Mouse (Mus musculus): ENCODE results near the gene Tmtc4. TPM values are rescaled to one million over a fixed set of nuclear protein-coding genes. Genes with fewer than 3 reads are reported as not detected.

Tmtc4 gene
- polyA plus RNA-seq, 1 experiment from 2014 or later: 39.8 TPM

DNA sequence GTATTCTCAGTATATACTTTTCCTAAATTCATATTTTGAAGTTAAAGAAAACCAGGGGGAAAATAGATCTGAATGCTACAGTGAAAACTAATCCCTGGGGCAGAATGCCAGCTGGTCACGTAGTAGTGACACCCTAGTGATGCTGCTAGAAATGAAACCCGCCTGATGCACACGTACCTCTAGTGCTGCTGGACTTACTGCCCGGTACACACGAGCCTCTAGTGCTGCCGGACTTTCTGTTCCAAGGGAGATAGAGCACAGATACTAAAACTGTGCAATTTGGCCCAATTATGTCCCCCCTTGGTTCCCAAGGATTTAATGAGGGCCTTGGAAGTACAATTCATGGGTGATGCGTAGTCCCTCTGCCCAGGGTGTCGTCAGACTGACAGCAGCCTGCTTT, 108.8 kb downstream of the Tmtc4 start:
- Histone ChIP-seq H3K4me3 (ENCODE audit: low read depth, low read length) (no peak overlapping the region), H3K9ac (ENCODE audit: low read length) (no peak overlapping the region), H3K27ac (ENCODE audit: low read depth, low read length) (no peak overlapping the region), H3K4me1 (ENCODE audit: control insufficient read depth, insufficient read depth, low read length) (no peaks in the 10 kb centered on the region; the same call in 1 of the 2 replicates), H3K4me2 (no peak overlapping the region), H3K27me3 (ENCODE audit: control insufficient read depth, insufficient read depth, low read length) (no peaks in the 10 kb centered on the region), H3K36me3 (ENCODE audit: control insufficient read depth, insufficient read depth, low read length) (no peaks in the 10 kb centered on the region), H3K9me3 (ENCODE audit: control insufficient read depth, low read length) (no peaks in the 10 kb centered on the region)
- 65% methylated on average over 8 of the region's 8 CpGs for WGBS
- ATAC-seq (ENCODE audit: low FRiP score) (no peak), DNase-seq (ENCODE audit: low spot score, missing footprints) (no peak)

DNA sequence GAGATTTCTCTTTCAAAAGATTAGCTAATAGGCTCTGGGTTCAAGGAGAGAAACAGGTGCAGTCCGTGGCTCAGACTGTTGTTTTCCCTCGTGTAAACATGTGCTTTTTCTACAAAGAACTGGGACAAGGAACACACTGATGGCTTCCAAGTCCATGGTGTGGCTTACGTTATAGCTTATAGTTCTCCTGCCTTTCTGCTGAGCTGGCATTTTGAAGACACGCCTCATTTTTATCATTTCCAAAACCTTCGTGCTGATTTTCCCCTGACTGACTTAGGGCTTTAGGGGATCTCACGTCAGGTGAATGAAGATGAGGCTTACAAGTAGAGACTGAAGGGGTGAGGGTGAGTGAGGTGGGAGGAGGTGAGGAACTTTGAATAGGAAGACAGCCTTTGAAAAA, 111.2 kb downstream of the Tmtc4 start:
- WGBS: 87% methylated on average over 6 of the region's 6 CpGs
- Histone ChIP-seq H3K27ac (ENCODE audit: low read depth, low read length) (no peak overlapping the region), H3K9ac (ENCODE audit: low read length) (no peak overlapping the region), H3K9me3 (ENCODE audit: control insufficient read depth, low read length) (no peaks in the 10 kb centered on the region), H3K4me2 (no peak overlapping the region), H3K27me3 (ENCODE audit: control insufficient read depth, insufficient read depth, low read length) (no peaks in the 10 kb centered on the region), H3K4me1 (ENCODE audit: control insufficient read depth, insufficient read depth, low read length) (no peaks in the 10 kb centered on the region; the same call in 1 of the 2 replicates), H3K4me3 (ENCODE audit: low read depth, low read length) (no peak overlapping the region), H3K36me3 (ENCODE audit: control insufficient read depth, insufficient read depth, low read length) (no peaks in the 10 kb centered on the region)
- DNase-seq (ENCODE audit: low spot score, missing footprints) (no peak), ATAC-seq (ENCODE audit: low FRiP score) (no peak)

DNA sequence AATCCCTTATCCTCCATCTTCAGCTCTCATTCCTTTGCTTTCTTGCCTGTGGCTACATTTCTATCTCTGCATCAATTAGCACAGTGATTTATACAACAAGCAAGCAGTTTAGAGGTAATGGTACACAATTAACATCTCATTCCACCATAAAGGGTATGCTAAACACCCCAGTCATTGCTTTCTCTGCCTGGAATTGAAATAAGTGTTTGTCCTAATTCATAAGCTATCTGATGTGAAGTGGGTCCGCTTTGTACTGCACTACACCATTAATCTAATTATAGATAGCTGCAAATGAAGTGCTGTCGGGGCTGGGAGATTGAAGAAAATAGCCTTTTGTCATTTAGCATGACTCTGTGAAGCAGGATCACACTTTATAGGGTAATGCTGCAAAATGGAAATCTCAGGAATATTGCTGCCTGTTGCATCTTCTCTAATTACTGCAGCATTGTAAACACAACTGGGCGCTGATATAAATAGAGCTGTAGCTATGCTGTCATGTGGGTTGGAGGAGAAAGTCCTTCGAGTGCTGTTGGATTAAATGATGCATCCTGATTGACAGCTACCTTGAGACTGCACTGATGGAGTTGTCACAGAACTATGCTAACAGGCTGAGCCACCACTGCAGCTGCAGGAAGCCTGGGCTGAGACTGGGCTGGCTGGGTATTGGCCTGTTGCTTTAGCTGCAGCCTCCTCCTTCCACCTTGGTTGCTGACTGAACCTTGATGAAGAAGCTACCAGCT, 111.8 kb downstream of the Tmtc4 start:
- no peak for ATAC-seq (ENCODE audit: low FRiP score)

DNA sequence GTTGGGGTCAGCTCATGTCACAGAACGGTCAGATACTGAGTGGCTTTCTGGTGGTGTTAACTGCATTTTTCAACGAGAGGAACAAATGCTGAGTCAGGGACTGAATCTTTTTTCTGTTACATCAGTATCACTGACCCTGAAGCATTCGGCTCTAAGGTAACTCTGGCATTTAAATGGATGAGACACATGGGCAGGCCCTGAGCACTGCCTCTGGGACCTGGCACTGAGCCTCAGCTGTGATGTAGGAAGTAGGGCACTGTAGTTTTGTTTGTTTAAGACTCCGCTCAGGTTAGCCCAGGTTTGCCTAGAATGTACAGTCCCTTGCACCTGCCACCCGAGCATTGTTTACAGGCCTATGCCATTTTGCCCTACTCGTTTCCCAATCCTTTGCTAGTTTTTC, 114.0 kb downstream of the Tmtc4 start:
- Histone ChIP-seq H3K27ac (ENCODE audit: low read depth, low read length) (no peak overlapping the region), H3K9ac (ENCODE audit: low read length) (no peak overlapping the region), H3K27me3 (ENCODE audit: control insufficient read depth, insufficient read depth, low read length) (no peaks in the 10 kb centered on the region), H3K36me3 (ENCODE audit: control insufficient read depth, insufficient read depth, low read length) (no peaks in the 10 kb centered on the region), H3K4me1 (ENCODE audit: control insufficient read depth, insufficient read depth, low read length) (no peaks in the 10 kb centered on the region; the same call in 1 of the 2 replicates), H3K4me2 (no peak overlapping the region), H3K4me3 (ENCODE audit: low read depth, low read length) (no peak overlapping the region), H3K9me3 (ENCODE audit: control insufficient read depth, low read length) (no peaks in the 10 kb centered on the region)
- 82% methylated on average over 6 of the region's 6 CpGs for WGBS
- DNase-seq (ENCODE audit: low spot score, missing footprints) (no peak), ATAC-seq (ENCODE audit: low FRiP score) (no peak)

More for the DNA sequence above, 111.8 kb downstream of the Tmtc4 start:
- H3K27ac ChIP-seq (ENCODE audit: low read depth, low read length): no peak overlapping the region
- H3K4me1 ChIP-seq (ENCODE audit: control insufficient read depth, insufficient read depth, low read length): no peaks in the 10 kb centered on the region; the same call in 1 of the 2 replicates
- H3K4me2 ChIP-seq: no peak overlapping the region
- WGBS: 54% methylated on average over 4 of the region's 4 CpGs
- H3K9ac ChIP-seq (ENCODE audit: low read length): no peak overlapping the region
- H3K36me3 ChIP-seq (ENCODE audit: control insufficient read depth, insufficient read depth, low read length): no peaks in the 10 kb centered on the region
- no peak for DNase-seq (ENCODE audit: low spot score, missing footprints)
- no peaks in the 10 kb centered on the region for H3K27me3 ChIP-seq (ENCODE audit: control insufficient read depth, insufficient read depth, low read length)
- no peak overlapping the region for H3K4me3 ChIP-seq (ENCODE audit: low read depth, low read length)
- H3K9me3 ChIP-seq (ENCODE audit: control insufficient read depth, low read length): no peaks in the 10 kb centered on the region

Other genes starting within 250 kb of the Tmtc4 start
- gene Ggact, start 70.3 kb downstream of the Tmtc4 start, polyA plus RNA-seq (2014; fragmentation: Nextera tagmentation; extraction: Ambion mirVana): 5.2 and 5.5 TPM in 2 replicates